Mouse (Mus musculus): ENCODE results near the gene Clec10a. TPM values are rescaled to one million over a fixed set of nuclear protein-coding genes. Genes with fewer than 3 reads are reported as not detected.
A peak's percentile ranks its signal among the peaks of the same experiment; 100 is the strongest.
"Not testable (repeated sequence)": the region's sequence is repeated elsewhere in the genome, so short reads cannot be mapped to it uniquely, and the experiment has no call there.

Clec10a gene
- 0.32 and 1.4 TPM in 2 replicates for polyA plus RNA-seq (2014; fragmentation: Nextera tagmentation; extraction: Ambion mirVana)

DNA sequence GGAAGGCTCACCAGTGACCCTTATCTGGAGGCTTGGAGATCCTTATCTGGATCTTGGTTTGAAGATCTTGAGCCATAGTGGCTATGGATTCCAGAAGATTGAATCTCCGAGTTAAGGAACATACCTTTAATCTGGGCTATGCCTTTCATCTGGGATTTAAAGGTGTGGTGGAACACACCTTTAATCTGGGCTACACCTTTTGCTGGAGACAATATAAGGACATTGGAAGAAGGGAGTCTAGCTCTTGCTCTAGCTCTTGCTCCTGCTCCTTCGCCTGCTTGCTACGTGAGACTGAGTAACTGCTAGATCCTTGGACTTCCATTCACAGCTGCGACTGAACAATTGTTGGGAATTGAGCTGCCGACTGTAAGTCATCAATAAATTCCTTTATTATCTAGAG is at the start of gene Clec10a:
TSS of gene Clec10a (plus strand) at position 301 of the 400 bp plus-strand sequence.
- H3K4me1 ChIP-seq (replicated peaks; ENCODE audit: control insufficient read depth, insufficient read depth, low read length); H3K4me2 ChIP-seq (replicated peaks; ENCODE audit: low read depth, low read length); H3K4me3 ChIP-seq (ENCODE audit: low read depth, low read length); H3K27ac ChIP-seq (ENCODE audit: low read depth, low read length); ATAC-seq (ENCODE audit: low FRiP score); H3K27me3 ChIP-seq (ENCODE audit: control insufficient read depth, insufficient read depth, low read length); DNase-seq (ENCODE audit: low spot score); H3K36me3 ChIP-seq (ENCODE audit: control insufficient read depth, insufficient read depth, low read length); H3K9ac ChIP-seq (ENCODE audit: low read depth, low read length); H3K9me3 ChIP-seq (ENCODE audit: control insufficient read depth, low read length): not testable (repeated sequence)
- no CpG with 5 or more reads among the region's 5 CpGs for WGBS

DNA sequence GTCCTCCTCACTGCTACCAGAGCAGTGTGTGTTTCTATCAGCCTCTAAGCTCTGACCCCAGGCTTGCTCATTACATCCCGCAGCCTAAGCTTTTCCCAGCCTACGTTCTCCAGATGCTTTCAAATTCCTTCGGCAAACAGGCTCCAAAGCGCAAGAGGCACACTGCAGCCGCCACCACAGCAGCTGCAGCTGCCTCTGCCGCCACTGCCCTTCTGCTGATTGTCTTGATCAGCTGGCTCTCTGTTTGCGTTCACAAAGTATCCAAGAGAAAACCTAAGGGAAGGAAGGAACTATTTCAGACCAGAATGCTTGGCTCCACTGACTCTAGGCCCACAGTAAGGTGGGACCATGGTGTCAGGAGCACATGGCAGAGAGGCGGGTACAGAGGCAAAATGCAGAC is 48.9 kb upstream of the Clec10a start:
- DNase-seq (ENCODE audit: low spot score), result no peak
- H3K27ac ChIP-seq (ENCODE audit: low read depth, low read length), result no peak overlapping the region
- no peak for ATAC-seq (ENCODE audit: low FRiP score)
- H3K9ac ChIP-seq (ENCODE audit: low read depth, low read length), result no peak overlapping the region
- no peaks in the 10 kb centered on the region for H3K9me3 ChIP-seq (ENCODE audit: control insufficient read depth, low read length)
- no peaks in the 10 kb centered on the region for H3K4me1 ChIP-seq (replicated peaks; ENCODE audit: control insufficient read depth, insufficient read depth, low read length)
- no peak overlapping the region for H3K4me2 ChIP-seq (replicated peaks; ENCODE audit: low read depth, low read length)
- H3K36me3 ChIP-seq (ENCODE audit: control insufficient read depth, insufficient read depth, low read length), result no peaks in the 10 kb centered on the region
- no peak overlapping the region for H3K4me3 ChIP-seq (ENCODE audit: low read depth, low read length)
- no peaks in the 10 kb centered on the region for H3K27me3 ChIP-seq (ENCODE audit: control insufficient read depth, insufficient read depth, low read length)
- WGBS, result 76% methylated on average over 8 of the region's 8 CpGs

DNA sequence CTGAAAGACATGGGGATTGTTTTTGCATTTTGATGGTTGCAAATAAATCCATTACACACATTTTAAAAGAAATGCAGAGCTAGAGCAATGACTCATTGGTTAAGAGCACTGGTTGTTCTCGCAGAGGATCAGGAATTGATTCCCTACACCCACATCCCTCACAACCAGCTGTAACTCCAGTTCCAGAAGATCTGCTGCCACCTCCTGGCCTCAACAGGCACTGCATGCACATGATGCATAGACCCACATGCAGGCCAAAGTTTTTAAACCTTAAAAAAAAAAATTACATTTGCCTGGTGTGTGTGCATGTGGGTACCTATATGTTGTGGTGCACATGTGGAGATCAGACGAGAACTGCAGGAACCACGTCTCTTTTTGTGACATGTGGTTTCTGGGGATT is 45.9 kb upstream of the Clec10a start:
- H3K36me3 ChIP-seq (ENCODE audit: control insufficient read depth, insufficient read depth, low read length), result no peaks in the 10 kb centered on the region

DNA sequence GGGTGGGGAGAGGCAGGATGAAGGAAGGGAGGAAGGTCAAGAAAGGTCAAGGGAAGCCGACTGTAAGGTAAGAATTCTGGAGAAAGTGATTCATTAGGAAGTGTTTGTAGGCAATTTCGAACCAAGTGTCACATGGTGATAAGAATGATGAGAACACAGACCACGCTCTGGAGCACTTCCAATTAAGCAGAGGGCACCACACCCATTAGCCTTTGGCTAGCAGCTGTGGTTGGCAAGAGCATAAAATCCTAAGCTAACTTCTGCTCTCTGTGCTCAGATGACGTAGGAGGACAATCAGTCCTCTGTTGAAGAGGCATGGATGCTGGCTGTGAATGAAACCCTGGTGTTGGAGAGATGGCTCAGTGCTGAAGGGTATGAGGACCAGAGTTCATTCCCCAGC is 41.4 kb upstream of the Clec10a start:
- 71% methylated on average over 4 of the region's 4 CpGs for WGBS
- H3K4me3 ChIP-seq (ENCODE audit: low read depth, low read length), result no peak overlapping the region
- no peak overlapping the region for H3K27ac ChIP-seq (ENCODE audit: low read depth, low read length)
- no peaks in the 10 kb centered on the region for H3K27me3 ChIP-seq (ENCODE audit: control insufficient read depth, insufficient read depth, low read length)
- no peaks in the 10 kb centered on the region for H3K4me1 ChIP-seq (replicated peaks; ENCODE audit: control insufficient read depth, insufficient read depth, low read length)
- H3K9me3 ChIP-seq (ENCODE audit: control insufficient read depth, low read length), result no peaks in the 10 kb centered on the region
- DNase-seq (ENCODE audit: low spot score) (no peak), ATAC-seq (ENCODE audit: low FRiP score) (no peak)
- H3K36me3 ChIP-seq (ENCODE audit: control insufficient read depth, insufficient read depth, low read length), result no peaks in the 10 kb centered on the region
- H3K9ac ChIP-seq (ENCODE audit: low read depth, low read length), result no peak overlapping the region
- H3K4me2 ChIP-seq (replicated peaks; ENCODE audit: low read depth, low read length), result no peak overlapping the region

More for the DNA sequence above, 45.9 kb upstream of the Clec10a start:
- no peak overlapping the region for H3K4me2 ChIP-seq (replicated peaks; ENCODE audit: low read depth, low read length)
- peak; percentile 51 for DNase-seq (ENCODE audit: low spot score)
- H3K27me3 ChIP-seq (ENCODE audit: control insufficient read depth, insufficient read depth, low read length), result no peaks in the 10 kb centered on the region
- no peak overlapping the region for H3K4me3 ChIP-seq (ENCODE audit: low read depth, low read length)
- WGBS, result 67% methylated on average over 3 of the region's 3 CpGs
- no peaks in the 10 kb centered on the region for H3K4me1 ChIP-seq (replicated peaks; ENCODE audit: control insufficient read depth, insufficient read depth, low read length)
- H3K9ac ChIP-seq (ENCODE audit: low read depth, low read length), result no peak overlapping the region
- no peak overlapping the region for H3K27ac ChIP-seq (ENCODE audit: low read depth, low read length)
- no peak for ATAC-seq (ENCODE audit: low FRiP score)
- H3K9me3 ChIP-seq (ENCODE audit: control insufficient read depth, low read length), result no peaks in the 10 kb centered on the region

DNA sequence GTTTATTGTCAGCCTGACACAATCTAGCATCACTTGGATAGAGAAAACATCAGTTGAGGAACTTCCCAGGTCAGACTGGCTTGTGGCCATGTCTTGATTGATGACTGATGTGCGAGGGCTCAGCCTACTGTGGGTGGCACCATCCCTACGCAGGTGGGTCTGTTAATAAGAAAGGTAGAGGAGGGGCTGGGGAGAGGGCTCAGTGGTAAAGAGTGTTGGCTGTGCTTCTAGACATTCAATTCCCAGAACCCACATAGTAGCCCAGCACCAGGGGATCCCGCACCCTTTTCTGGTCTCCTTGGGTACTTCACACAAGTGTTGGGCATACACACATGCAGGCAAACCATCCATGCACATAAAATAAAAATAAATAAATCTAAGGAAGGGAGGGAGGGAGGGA is 40.1 kb upstream of the Clec10a start:
- 92% methylated on average over 3 of the region's 3 CpGs for WGBS
- H3K4me2 ChIP-seq (replicated peaks; ENCODE audit: low read depth, low read length), result no peak overlapping the region
- H3K4me1 ChIP-seq (replicated peaks; ENCODE audit: control insufficient read depth, insufficient read depth, low read length), result no peaks in the 10 kb centered on the region
- no peaks in the 10 kb centered on the region for H3K36me3 ChIP-seq (ENCODE audit: control insufficient read depth, insufficient read depth, low read length)
- H3K9ac ChIP-seq (ENCODE audit: low read depth, low read length), result no peak overlapping the region
- DNase-seq (ENCODE audit: low spot score) (no peak), ATAC-seq (ENCODE audit: low FRiP score) (no peak)
- H3K4me3 ChIP-seq (ENCODE audit: low read depth, low read length), result no peak overlapping the region
- no peak overlapping the region for H3K27ac ChIP-seq (ENCODE audit: low read depth, low read length)
- no peaks in the 10 kb centered on the region for H3K9me3 ChIP-seq (ENCODE audit: control insufficient read depth, low read length)
- H3K27me3 ChIP-seq (ENCODE audit: control insufficient read depth, insufficient read depth, low read length), result no peaks in the 10 kb centered on the region

DNA sequence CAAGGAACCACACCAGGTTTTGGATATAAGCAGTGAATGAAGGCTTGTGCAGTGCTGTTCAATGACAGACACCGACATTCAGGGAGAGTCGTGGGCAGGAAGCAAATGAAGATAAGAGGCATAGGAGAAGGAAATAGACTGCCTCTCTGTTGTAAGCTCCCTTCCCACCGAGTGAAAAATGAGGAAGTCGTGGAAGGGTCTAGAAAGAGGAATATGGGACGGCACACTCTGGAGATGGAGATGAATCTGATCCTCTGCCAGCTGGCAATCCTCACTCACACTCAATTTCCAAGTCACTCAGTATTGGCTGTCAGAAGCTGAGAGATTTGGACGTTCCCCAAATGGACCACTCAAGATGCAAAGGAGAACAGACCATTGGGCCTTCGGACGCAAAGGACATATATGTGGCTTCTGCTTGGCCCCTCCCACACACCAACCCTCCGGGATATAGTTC is 26.0 kb upstream of the Clec10a start, which contains the start of gene Mgl2:
TSS of gene Mgl2 (plus strand) at position 404 of the 454 bp plus-strand sequence.
- ATAC-seq (ENCODE audit: low FRiP score), result no peak
- H3K9me3 ChIP-seq (ENCODE audit: control insufficient read depth, low read length), result no peaks in the 10 kb centered on the region
- WGBS, result 80% methylated on average over 9 of the region's 9 CpGs
- no peaks in the 10 kb centered on the region for H3K4me1 ChIP-seq (replicated peaks; ENCODE audit: control insufficient read depth, insufficient read depth, low read length)
- H3K4me3 ChIP-seq (ENCODE audit: low read depth, low read length), result no peak within 1 kb of the TSS
- H3K9ac ChIP-seq (ENCODE audit: low read depth, low read length), result no peak within 1 kb of the TSS
- no peak within 1 kb of the TSS for H3K27ac ChIP-seq (ENCODE audit: low read depth, low read length)
- DNase-seq (ENCODE audit: low spot score), result no peak
- no peaks in the 10 kb centered on the region for H3K36me3 ChIP-seq (ENCODE audit: control insufficient read depth, insufficient read depth, low read length)
- H3K27me3 ChIP-seq (ENCODE audit: control insufficient read depth, insufficient read depth, low read length), result no peaks in the 10 kb centered on the region
- H3K4me2 ChIP-seq (replicated peaks; ENCODE audit: low read depth, low read length), result no peak within 1 kb of the TSS

DNA sequence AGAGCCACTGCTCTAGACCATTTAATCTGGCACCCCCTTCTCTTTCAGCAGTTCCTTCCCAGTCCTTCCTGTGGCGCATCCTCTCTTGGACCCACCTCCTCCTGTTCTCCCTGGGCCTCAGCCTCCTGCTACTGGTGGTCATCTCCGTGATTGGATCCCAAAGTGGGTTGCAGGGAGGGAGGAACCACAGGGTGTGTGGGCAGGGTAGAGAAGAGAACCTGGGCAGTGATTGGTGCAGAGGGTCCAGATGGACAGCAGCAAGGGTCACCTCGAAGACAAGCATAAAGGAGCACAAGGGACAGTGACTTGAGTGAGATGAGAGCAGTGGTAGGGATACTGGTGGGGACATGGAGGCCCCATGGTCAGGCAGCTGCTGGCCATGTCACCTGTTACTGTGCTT is 21.0 kb upstream of the Clec10a start:
- not testable (repeated sequence) for H3K9ac ChIP-seq (ENCODE audit: low read depth, low read length); H3K36me3 ChIP-seq (ENCODE audit: control insufficient read depth, insufficient read depth, low read length); H3K27me3 ChIP-seq (ENCODE audit: control insufficient read depth, insufficient read depth, low read length); H3K4me1 ChIP-seq (replicated peaks; ENCODE audit: control insufficient read depth, insufficient read depth, low read length); H3K4me2 ChIP-seq (replicated peaks; ENCODE audit: low read depth, low read length); ATAC-seq (ENCODE audit: low FRiP score); H3K27ac ChIP-seq (ENCODE audit: low read depth, low read length); H3K9me3 ChIP-seq (ENCODE audit: control insufficient read depth, low read length); H3K4me3 ChIP-seq (ENCODE audit: low read depth, low read length); DNase-seq (ENCODE audit: low spot score)
- WGBS, result 83% methylated on average over 3 of the region's 3 CpGs

DNA sequence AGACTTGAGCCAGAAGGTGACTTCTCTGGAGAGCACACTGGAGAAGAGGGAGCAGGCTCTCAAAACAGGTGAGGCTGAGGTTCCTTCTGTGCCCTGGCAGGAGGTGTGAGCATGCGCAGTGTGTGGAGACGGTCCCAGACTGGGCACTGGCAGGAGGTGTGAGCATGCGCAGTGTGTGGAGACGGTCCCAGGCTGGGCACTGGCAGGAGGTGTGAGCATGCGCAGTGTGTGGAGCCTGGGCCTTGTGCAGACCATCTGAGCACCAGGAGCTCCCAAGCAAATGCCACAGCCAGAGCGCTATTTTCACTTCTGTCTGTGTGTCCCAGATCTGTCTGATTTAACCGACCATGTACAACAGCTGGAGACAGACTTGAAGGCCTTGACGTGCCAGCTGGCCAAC is 20.1 kb upstream of the Clec10a start:
- WGBS, result 95% methylated on average over 8 of the region's 8 CpGs
- not testable (repeated sequence) for H3K4me2 ChIP-seq (replicated peaks; ENCODE audit: low read depth, low read length); H3K9ac ChIP-seq (ENCODE audit: low read depth, low read length); DNase-seq (ENCODE audit: low spot score); H3K4me1 ChIP-seq (replicated peaks; ENCODE audit: control insufficient read depth, insufficient read depth, low read length); H3K36me3 ChIP-seq (ENCODE audit: control insufficient read depth, insufficient read depth, low read length); H3K4me3 ChIP-seq (ENCODE audit: low read depth, low read length); H3K27me3 ChIP-seq (ENCODE audit: control insufficient read depth, insufficient read depth, low read length); H3K9me3 ChIP-seq (ENCODE audit: control insufficient read depth, low read length); H3K27ac ChIP-seq (ENCODE audit: low read depth, low read length); ATAC-seq (ENCODE audit: low FRiP score)

DNA sequence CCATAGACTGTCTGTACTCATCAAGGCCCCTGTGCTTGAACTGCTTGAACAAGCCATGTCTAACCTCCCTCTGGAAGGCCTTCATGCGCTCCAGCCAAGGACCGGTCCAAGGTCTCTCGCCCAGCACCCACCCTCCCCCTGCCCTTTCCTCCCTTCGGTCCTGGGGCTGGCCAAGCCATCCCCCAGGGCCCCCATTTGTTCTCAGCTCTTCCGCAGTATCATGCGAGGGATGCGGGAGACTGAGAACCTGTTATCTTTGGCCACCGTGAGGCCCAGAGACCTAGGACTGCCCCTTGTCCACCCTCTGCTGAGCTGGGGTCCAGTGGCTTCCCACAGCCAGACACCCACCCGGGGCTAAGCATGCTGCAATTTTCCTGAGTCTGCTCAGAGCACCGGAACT is 16.8 kb upstream of the Clec10a start:
- Histone ChIP-seq H3K4me3 (ENCODE audit: low read depth, low read length) (no peak overlapping the region), H3K4me1 (replicated peaks; ENCODE audit: control insufficient read depth, insufficient read depth, low read length) (no peaks in the 10 kb centered on the region), H3K9me3 (ENCODE audit: control insufficient read depth, low read length) (no peaks in the 10 kb centered on the region), H3K27ac (ENCODE audit: low read depth, low read length) (no peak overlapping the region), H3K9ac (ENCODE audit: low read depth, low read length) (no peak overlapping the region), H3K4me2 (replicated peaks; ENCODE audit: low read depth, low read length) (no peak overlapping the region), H3K36me3 (ENCODE audit: control insufficient read depth, insufficient read depth, low read length) (no peaks in the 10 kb centered on the region), H3K27me3 (ENCODE audit: control insufficient read depth, insufficient read depth, low read length) (no peaks in the 10 kb centered on the region)
- WGBS, result 87% methylated on average over 10 of the region's 10 CpGs
- no peak for DNase-seq (ENCODE audit: low spot score)
- no peak for ATAC-seq (ENCODE audit: low FRiP score)
